Mouse (Mus musculus) urinary bladder, postnatal 14 days (tissue): ENCODE measurements around the gene Pate1.

ENCODE experiments used
- DNase-seq: peaks from one replicate; pipeline ENCODE4 v3.0.0; 2021; ENCODE audit warnings: low spot score

Pate1 gene

DNA sequence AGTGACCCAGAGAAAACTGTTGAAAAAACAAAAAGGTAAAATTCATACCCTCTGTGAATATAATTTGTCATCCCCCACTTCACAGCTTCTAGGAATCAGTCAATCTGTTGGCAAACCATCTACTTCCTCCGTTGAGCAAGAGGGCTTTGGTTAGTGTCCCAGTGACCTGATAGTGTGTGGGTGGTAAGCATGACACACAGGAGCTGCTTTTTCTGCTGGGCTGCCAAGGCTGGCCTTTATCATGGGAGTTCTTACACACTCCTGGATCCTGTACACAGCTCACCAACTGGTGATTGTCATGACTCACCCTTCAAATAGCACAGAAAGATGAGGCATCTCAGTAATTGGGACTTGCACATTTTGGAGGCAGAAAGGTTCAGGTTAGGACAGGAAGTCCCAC, at the start of gene Pate1:
Gene Pate1, minus strand, starts transcription at position 378 of the 400 bp plus-strand sequence.
- DNase-seq, result peak; percentile 4

DNA sequence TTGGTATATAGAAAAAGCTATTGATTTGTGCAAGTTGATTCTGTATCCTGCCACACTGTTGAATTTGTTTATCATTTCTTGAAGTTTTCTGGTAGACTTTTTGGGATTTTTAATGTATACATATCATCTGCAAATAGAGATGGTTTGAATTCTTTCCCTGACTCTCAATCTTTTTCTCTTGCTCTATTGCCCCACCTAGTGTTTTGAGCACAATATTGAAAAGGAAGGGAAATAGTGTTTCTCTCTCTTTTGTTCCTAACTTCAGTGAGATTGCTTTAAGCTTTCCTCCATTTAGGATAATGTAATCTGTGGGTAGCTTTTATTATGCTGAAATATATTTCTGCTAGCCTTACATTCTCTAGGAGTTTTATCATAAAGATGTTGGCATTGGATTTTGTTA, 20.1 kb upstream of the Pate1 start:
- DNase-seq, result no peak

DNA sequence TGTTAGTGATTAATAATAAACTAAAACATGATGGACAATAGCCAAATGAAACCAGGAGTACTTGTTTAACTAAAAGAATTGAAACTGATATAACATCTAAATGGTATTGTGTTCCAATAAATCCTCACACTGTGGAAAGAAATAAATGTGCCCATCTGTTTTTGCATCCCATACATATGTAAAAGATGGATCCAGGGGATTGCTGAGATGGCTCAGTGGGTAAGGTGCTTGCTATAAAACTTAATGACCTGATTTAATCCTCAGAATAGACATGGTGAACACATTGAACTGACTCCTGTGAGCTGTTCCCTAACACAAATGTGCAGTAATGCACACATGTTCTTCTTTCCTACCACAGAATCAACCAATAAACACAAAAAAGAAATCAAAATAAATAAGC, 4.7 kb upstream of the Pate1 start:
- DNase-seq, result no peak

- no peak for DNase-seq
Measured at GRCm38 (mm10) chr9:35673557-35673956, 13.6 kb downstream of the Pate1 start.

GRCm38 (mm10) chr9:35648102-35648501, 39.1 kb downstream of the Pate1 start, which contains the start of gene Pate3:
Pate3 (minus strand) TSS chr9:35648202.
- DNase-seq, result no peak
